Mouse (Mus musculus) forebrain, embryonic 13.5 days (tissue): ENCODE measurements at regions not wholly inside any gene's neighbourhood (a gene's known extent, or its start where the extent isn't known, plus 50 kb on each side); places are given as distances from the start of the nearest gene placed in this dataset.

Experiments used
- ATAC-seq: fragments of 200-750 bp; cut with Nextera tagmentation; 2 replicates; pipeline ENCODE4 v1.8.0; 2017
- H3K27ac ChIP-seq: fragments of 300-500 bp; sonication (generic); 2 replicates; pipeline ENCODE4 v1.5.1; 2015; ENCODE audit warnings: inconsistent platforms, mild to moderate bottlenecking, moderate library complexity
- H3K27me3 ChIP-seq: fragments of 300-500 bp; sonication (generic); 2 replicates; pipeline ENCODE4 v1.6.1; 2015; ENCODE audit warnings: mild to moderate bottlenecking, inconsistent platforms
- H3K36me3 ChIP-seq: fragments of 300-500 bp; sonication (generic); 2 replicates; pipeline ENCODE4 v1.6.1; 2015; ENCODE audit warnings: mild to moderate bottlenecking, inconsistent platforms; ENCODE audit not compliant: poor library complexity, severe bottlenecking
- H3K4me1 ChIP-seq: fragments of 300-500 bp; sonication (generic); 2 replicates; pipeline ENCODE4 v1.6.1; 2015; ENCODE audit warnings: inconsistent platforms
- H3K4me2 ChIP-seq: fragments of 300-500 bp; sonication (generic); 2 replicates; pipeline ENCODE4 v1.6.1; 2015; ENCODE audit warnings: inconsistent platforms, mild to moderate bottlenecking, moderate library complexity
- H3K4me3 ChIP-seq: fragments of 300-500 bp; sonication (generic); 2 replicates; pipeline ENCODE4 v1.5.1; 2015; ENCODE audit warnings: mild to moderate bottlenecking, inconsistent platforms
- H3K9ac ChIP-seq: fragments of 300-500 bp; sonication (generic); 2 replicates; pipeline ENCODE4 v1.6.1; 2015; ENCODE audit warnings: mild to moderate bottlenecking, inconsistent platforms
- H3K9me3 ChIP-seq: fragments of 300-500 bp; sonication (generic); replicated peaks from 2 replicates; pipeline ENCODE4 v1.6.1; 2016; ENCODE audit warnings: inconsistent platforms
- WGBS: fragments of 180-500 bp; shearing (Covaris S2); methylation state at CpG from one replicate; pipeline ENCODE4 v1.1.7; 2015; 5-methylcytosine and 5-hydroxymethylcytosine counted together

GRCm38 (mm10) chr3:132237344-132237743, 152.3 kb downstream of the Dkk2 start:
- WGBS, result 83% methylated on average over 3 of the region's 3 CpGs
- Histone ChIP-seq H3K9me3 (no peaks in the 10 kb centered on the region), H3K4me1 (no peaks in the 10 kb centered on the region), H3K4me2 (no peak overlapping the region), H3K9ac (no peak overlapping the region), H3K36me3 (no peaks in the 10 kb centered on the region), H3K27ac (no peak overlapping the region), H3K4me3 (no peak overlapping the region), H3K27me3 (no peaks in the 10 kb centered on the region)
- ATAC-seq, result no peak

- no peak overlapping the region for H3K27ac ChIP-seq
- no peak overlapping the region for H3K4me3 ChIP-seq
- no peaks in the 10 kb centered on the region for H3K36me3 ChIP-seq
- H3K9ac ChIP-seq, result no peak overlapping the region
- no peak overlapping the region for H3K4me2 ChIP-seq
- no peaks in the 10 kb centered on the region for H3K4me1 ChIP-seq
- no peak for ATAC-seq
- H3K27me3 ChIP-seq, result no peaks in the 10 kb centered on the region
- no peaks in the 10 kb centered on the region for H3K9me3 ChIP-seq
- WGBS, result 88% methylated on average over 1 of the region's 1 CpGs
Measured at GRCm38 (mm10) chr3:132257834-132258233, 172.7 kb downstream of the Dkk2 start.

- no peak overlapping the region for H3K4me2 ChIP-seq
- 84% methylated on average over 1 of the region's 1 CpGs for WGBS
- H3K4me1 ChIP-seq, result no peaks in the 10 kb centered on the region
- no peaks in the 10 kb centered on the region for H3K9me3 ChIP-seq
- no peak overlapping the region for H3K4me3 ChIP-seq
- H3K36me3 ChIP-seq, result no peaks in the 10 kb centered on the region
- no peak overlapping the region for H3K27ac ChIP-seq
- ATAC-seq, result no peak
- no peak overlapping the region for H3K9ac ChIP-seq
- no peaks in the 10 kb centered on the region for H3K27me3 ChIP-seq
Measured at GRCm38 (mm10) chr3:132269641-132270040, 184.5 kb downstream of the Dkk2 start.

- Histone ChIP-seq H3K9me3 (no peaks in the 10 kb centered on the region), H3K4me3 (no peak overlapping the region), H3K36me3 (no peaks in the 10 kb centered on the region), H3K27me3 (no peaks in the 10 kb centered on the region), H3K27ac (no peak overlapping the region), H3K9ac (no peak overlapping the region), H3K4me2 (no peak overlapping the region), H3K4me1 (no peaks in the 10 kb centered on the region)
- WGBS, result 82% methylated on average over 10 of the region's 10 CpGs
- no peak for ATAC-seq
Measured at GRCm38 (mm10) chr3:132274786-132275185, 189.7 kb downstream of the Dkk2 start.

GRCm38 (mm10) chr3:132277771-132278170, 192.7 kb downstream of the Dkk2 start:
- Histone ChIP-seq H3K4me3 (no peak overlapping the region), H3K4me1 (no peaks in the 10 kb centered on the region), H3K36me3 (no peaks in the 10 kb centered on the region), H3K27ac (no peak overlapping the region), H3K4me2 (no peak overlapping the region), H3K9me3 (no peaks in the 10 kb centered on the region), H3K9ac (no peak overlapping the region), H3K27me3 (no peaks in the 10 kb centered on the region)
- 89% methylated on average over 1 of the region's 1 CpGs for WGBS
- no peak for ATAC-seq

GRCm38 (mm10) chr3:132287714-132288113, 202.6 kb downstream of the Dkk2 start:
- Histone ChIP-seq H3K9ac (no peak overlapping the region), H3K4me3 (no peak overlapping the region), H3K27me3 (no peaks in the 10 kb centered on the region), H3K27ac (no peak overlapping the region), H3K4me1 (no peaks in the 10 kb centered on the region), H3K9me3 (no peaks in the 10 kb centered on the region), H3K4me2 (no peak overlapping the region), H3K36me3 (no peaks in the 10 kb centered on the region)
- ATAC-seq, result no peak
- WGBS, result 47% methylated on average over 3 of the region's 3 CpGs

GRCm38 (mm10) chr3:132326961-132327360, 241.9 kb downstream of the Dkk2 start:
- 59% methylated on average over 4 of the region's 4 CpGs for WGBS
- ATAC-seq, result no peak
- H3K36me3 ChIP-seq, result no peaks in the 10 kb centered on the region

GRCm38 (mm10) chr3:132343625-132344024, 258.5 kb downstream of the Dkk2 start:
- Histone ChIP-seq H3K9me3 (no peaks in the 10 kb centered on the region), H3K27ac (no peak overlapping the region), H3K36me3 (no peaks in the 10 kb centered on the region), H3K4me3 (no peak overlapping the region), H3K27me3 (no peaks in the 10 kb centered on the region), H3K4me2 (no peak overlapping the region), H3K9ac (no peak overlapping the region), H3K4me1 (no peaks in the 10 kb centered on the region)
- 57% methylated on average over 3 of the region's 3 CpGs for WGBS
- no peak for ATAC-seq

More at GRCm38 (mm10) chr3:132326961-132327360, 241.9 kb downstream of the Dkk2 start:
- Histone ChIP-seq H3K4me1 (no peaks in the 10 kb centered on the region), H3K9ac (no peak overlapping the region), H3K27me3 (no peaks in the 10 kb centered on the region), H3K9me3 (no peaks in the 10 kb centered on the region), H3K4me3 (no peak overlapping the region), H3K27ac (no peak overlapping the region), H3K4me2 (no peak overlapping the region)

- no peak for ATAC-seq
- 91% methylated on average over 1 of the region's 1 CpGs for WGBS
Measured at GRCm38 (mm10) chr3:132345856-132346255, 260.8 kb downstream of the Dkk2 start.

GRCm38 (mm10) chr3:132349602-132350001, 264.5 kb downstream of the Dkk2 start:
- H3K9me3 ChIP-seq, result no peaks in the 10 kb centered on the region
- H3K4me3 ChIP-seq, result no peak overlapping the region
- no peak overlapping the region for H3K27ac ChIP-seq
- no peak overlapping the region for H3K4me2 ChIP-seq
- no peak for ATAC-seq
- H3K9ac ChIP-seq, result no peak overlapping the region
- H3K4me1 ChIP-seq, result no peaks in the 10 kb centered on the region
- 71% methylated on average over 1 of the region's 1 CpGs for WGBS
- H3K27me3 ChIP-seq, result no peaks in the 10 kb centered on the region
- no peaks in the 10 kb centered on the region for H3K36me3 ChIP-seq

More at GRCm38 (mm10) chr3:132345856-132346255, 260.8 kb downstream of the Dkk2 start:
- H3K27me3 ChIP-seq, result no peaks in the 10 kb centered on the region
- H3K27ac ChIP-seq, result no peak overlapping the region
- H3K4me3 ChIP-seq, result no peak overlapping the region
- no peak overlapping the region for H3K4me2 ChIP-seq
- H3K9me3 ChIP-seq, result no peaks in the 10 kb centered on the region
- H3K9ac ChIP-seq, result no peak overlapping the region
- no peaks in the 10 kb centered on the region for H3K36me3 ChIP-seq
- H3K4me1 ChIP-seq, result no peaks in the 10 kb centered on the region

- H3K27me3 ChIP-seq, result no peaks in the 10 kb centered on the region
- H3K4me1 ChIP-seq, result no peaks in the 10 kb centered on the region
- no peak overlapping the region for H3K9ac ChIP-seq
- H3K9me3 ChIP-seq, result no peaks in the 10 kb centered on the region
- no peaks in the 10 kb centered on the region for H3K36me3 ChIP-seq
- H3K4me3 ChIP-seq, result no peak overlapping the region
- H3K27ac ChIP-seq, result no peak overlapping the region
- H3K4me2 ChIP-seq, result no peak overlapping the region
- WGBS, result 82% methylated on average over 2 of the region's 2 CpGs
- no peak for ATAC-seq
Measured at GRCm38 (mm10) chr3:132353204-132353603, 268.1 kb downstream of the Dkk2 start.

GRCm38 (mm10) chr3:132359596-132359995, 270.0 kb upstream of the Gimd1 start:
- no peaks in the 10 kb centered on the region for H3K9me3 ChIP-seq
- no peak overlapping the region for H3K4me2 ChIP-seq
- H3K4me1 ChIP-seq, result no peaks in the 10 kb centered on the region
- 91% methylated on average over 3 of the region's 3 CpGs for WGBS
- H3K27ac ChIP-seq, result no peak overlapping the region
- H3K27me3 ChIP-seq, result no peaks in the 10 kb centered on the region
- H3K4me3 ChIP-seq, result no peak overlapping the region
- no peaks in the 10 kb centered on the region for H3K36me3 ChIP-seq
- no peak overlapping the region for H3K9ac ChIP-seq
- no peak for ATAC-seq

GRCm38 (mm10) chr3:132375579-132375978, 254.0 kb upstream of the Gimd1 start:
- no peak overlapping the region for H3K27ac ChIP-seq
- no peaks in the 10 kb centered on the region for H3K36me3 ChIP-seq
- WGBS, result 76% methylated on average over 4 of the region's 4 CpGs
- no peaks in the 10 kb centered on the region for H3K4me1 ChIP-seq
- no peak overlapping the region for H3K4me3 ChIP-seq
- H3K9me3 ChIP-seq, result no peaks in the 10 kb centered on the region
- no peak overlapping the region for H3K4me2 ChIP-seq
- no peaks in the 10 kb centered on the region for H3K27me3 ChIP-seq
- no peak overlapping the region for H3K9ac ChIP-seq
- 0 out of 2 replicates have a peak, but pooled peaks have one; percentile 30 for ATAC-seq
